Mouse (Mus musculus) liver, embryonic 14.5 days (tissue): ENCODE measurements around the gene Tinagl1.

ENCODE experiments used
- CTCF ChIP-seq: IDR thresholded peaks from 2 replicates; pipeline ENCODE4 v1.5.1; 2016; ENCODE audit warnings: antibody characterized with exemption, low read depth, control low read depth
- EP300 ChIP-seq: IDR thresholded peaks from 2 replicates; pipeline ENCODE4 v1.6.1; 2016; ENCODE audit warnings: antibody characterized with exemption, low read depth

- TF ChIP-seq CTCF (no peak), EP300 (no peak)
These were observed 33.1 kb downstream of the Tinagl1 start for GRCm38 (mm10) chr4:130141786-130142185.
